Mouse (Mus musculus): Measurements from ENCODE around the gene Ctdsp1. TPM values are rescaled to one million over a fixed set of nuclear protein-coding genes. Genes with fewer than 3 reads are reported as not detected.

Gene Ctdsp1
- polyA plus RNA-seq, 1 experiment from 2014 or later = 16.8 TPM

- no peaks in the 10 kb centered on the region for H3K9me3 ChIP-seq (replicated peaks)
- no peaks in the 10 kb centered on the region for H3K36me3 ChIP-seq
- no peak overlapping the region for H3K27ac ChIP-seq (replicated peaks)
- H3K27me3 ChIP-seq (replicated peaks) = no peaks in the 10 kb centered on the region
- H3K4me1 ChIP-seq = peaks cover 11% of the 10 kb centered on the region
- ATAC-seq (ENCODE audit: low FRiP score) = no peak
- no peak overlapping the region for H3K4me2 ChIP-seq
- no peak overlapping the region for H3K9ac ChIP-seq (replicated peaks)
- WGBS = 89% methylated on average over 3 of the region's 3 CpGs
- H3K4me3 ChIP-seq (replicated peaks) = no peak overlapping the region
These were observed 9.2 kb downstream of the Ctdsp1 start for GRCm38 (mm10) chr1:74400531-74400930.

GRCm38 (mm10) chr1:74401015-74401702 lies 9.8 kb downstream of the Ctdsp1 start:
- H3K9ac ChIP-seq (replicated peaks) = no peak overlapping the region

GRCm38 (mm10) chr1:74404206-74404605 lies 12.9 kb downstream of the Ctdsp1 start:
- no peaks in the 10 kb centered on the region for H3K4me1 ChIP-seq
- no peaks in the 10 kb centered on the region for H3K9me3 ChIP-seq (replicated peaks)
- H3K27ac ChIP-seq (replicated peaks) = no peak overlapping the region
- ATAC-seq (ENCODE audit: low FRiP score) = no peak
- no peaks in the 10 kb centered on the region for H3K36me3 ChIP-seq
- WGBS = 92% methylated on average over 4 of the region's 4 CpGs
- no peak overlapping the region for H3K4me2 ChIP-seq
- no peak overlapping the region for H3K9ac ChIP-seq (replicated peaks)
- H3K27me3 ChIP-seq (replicated peaks) = no peaks in the 10 kb centered on the region
- no peak overlapping the region for H3K4me3 ChIP-seq (replicated peaks)

More at GRCm38 (mm10) chr1:74401015-74401702, 9.8 kb downstream of the Ctdsp1 start:
- 55% methylated on average over 16 of the region's 16 CpGs for WGBS
- Histone ChIP-seq H3K27ac (replicated peaks) (no peak overlapping the region), H3K4me3 (replicated peaks) (no peak overlapping the region), H3K27me3 (replicated peaks) (no peaks in the 10 kb centered on the region), H3K4me1 (peaks cover 11% of the 10 kb centered on the region), H3K36me3 (no peaks in the 10 kb centered on the region), H3K4me2 (no peak overlapping the region), H3K9me3 (replicated peaks) (no peaks in the 10 kb centered on the region)
- no peak for ATAC-seq (ENCODE audit: low FRiP score)

- ATAC-seq (ENCODE audit: low FRiP score) = no peak
- no peak within 1 kb of the TSS for H3K4me2 ChIP-seq
- H3K4me3 ChIP-seq (replicated peaks) = no peak within 1 kb of the TSS
- no peak within 1 kb of the TSS for H3K9ac ChIP-seq (replicated peaks)
- no peaks in the 10 kb centered on the region for H3K9me3 ChIP-seq (replicated peaks)
- no peaks in the 10 kb centered on the region for H3K27me3 ChIP-seq (replicated peaks)
- no peaks in the 10 kb centered on the region for H3K4me1 ChIP-seq
- no peak within 1 kb of the TSS for H3K27ac ChIP-seq (replicated peaks)
- H3K36me3 ChIP-seq = no peaks in the 10 kb centered on the region
- WGBS = 36% methylated on average over 15 of the region's 15 CpGs
These were observed 17.5 kb downstream of the Ctdsp1 start, which contains the start of gene Vil1 for GRCm38 (mm10) chr1:74408589-74409504. Gene Vil1, plus strand, starts transcription at chr1:74409376.

- no peak overlapping the region for H3K27ac ChIP-seq (replicated peaks)
- no peaks in the 10 kb centered on the region for H3K9me3 ChIP-seq (replicated peaks)
- no peak overlapping the region for H3K9ac ChIP-seq (replicated peaks)
- H3K4me1 ChIP-seq = no peaks in the 10 kb centered on the region
- H3K27me3 ChIP-seq (replicated peaks) = no peaks in the 10 kb centered on the region
- 70% methylated on average over 2 of the region's 2 CpGs for WGBS
- ATAC-seq (ENCODE audit: low FRiP score) = no peak
- H3K4me2 ChIP-seq = no peak overlapping the region
- no peaks in the 10 kb centered on the region for H3K36me3 ChIP-seq
- H3K4me3 ChIP-seq (replicated peaks) = no peak overlapping the region
These were observed 20.5 kb downstream of the Ctdsp1 start for GRCm38 (mm10) chr1:74411753-74412325.

- Histone ChIP-seq H3K36me3 (no peaks in the 10 kb centered on the region), H3K4me3 (replicated peaks) (no peak overlapping the region), H3K27me3 (replicated peaks) (no peaks in the 10 kb centered on the region), H3K9me3 (replicated peaks) (no peaks in the 10 kb centered on the region), H3K4me2 (no peak overlapping the region), H3K9ac (replicated peaks) (no peak overlapping the region), H3K4me1 (no peaks in the 10 kb centered on the region), H3K27ac (replicated peaks) (no peak overlapping the region)
- no peak for ATAC-seq (ENCODE audit: low FRiP score)
- WGBS = 90% methylated on average over 8 of the region's 8 CpGs
These were observed 21.4 kb downstream of the Ctdsp1 start for GRCm38 (mm10) chr1:74412711-74413110.

GRCm38 (mm10) chr1:74415143-74415542 lies 23.8 kb downstream of the Ctdsp1 start:
- 46% methylated on average over 4 of the region's 4 CpGs for WGBS

GRCm38 (mm10) chr1:74418747-74419439 lies 27.6 kb downstream of the Ctdsp1 start:
- H3K27ac ChIP-seq (replicated peaks) = no peak overlapping the region

More at GRCm38 (mm10) chr1:74415143-74415542, 23.8 kb downstream of the Ctdsp1 start:
- no peak for ATAC-seq (ENCODE audit: low FRiP score)
- H3K36me3 ChIP-seq = no peaks in the 10 kb centered on the region
- no peak overlapping the region for H3K4me3 ChIP-seq (replicated peaks)
- H3K27ac ChIP-seq (replicated peaks) = no peak overlapping the region
- no peak overlapping the region for H3K9ac ChIP-seq (replicated peaks)
- no peaks in the 10 kb centered on the region for H3K4me1 ChIP-seq
- H3K9me3 ChIP-seq (replicated peaks) = no peaks in the 10 kb centered on the region
- H3K4me2 ChIP-seq = no peak overlapping the region
- H3K27me3 ChIP-seq (replicated peaks) = no peaks in the 10 kb centered on the region

GRCm38 (mm10) chr1:74419440-74419794 lies 28.1 kb downstream of the Ctdsp1 start:
- Histone ChIP-seq H3K4me1 (no peaks in the 10 kb centered on the region), H3K36me3 (no peaks in the 10 kb centered on the region), H3K27me3 (replicated peaks) (no peaks in the 10 kb centered on the region), H3K9ac (replicated peaks) (no peak overlapping the region), H3K9me3 (replicated peaks) (no peaks in the 10 kb centered on the region), H3K4me3 (replicated peaks) (no peak overlapping the region), H3K4me2 (no peak overlapping the region), H3K27ac (replicated peaks) (no peak overlapping the region)
- no peak for ATAC-seq (ENCODE audit: low FRiP score)
- 79% methylated on average over 9 of the region's 9 CpGs for WGBS

More at GRCm38 (mm10) chr1:74418747-74419439, 27.6 kb downstream of the Ctdsp1 start:
- ATAC-seq (ENCODE audit: low FRiP score) = no peak
- Histone ChIP-seq H3K9ac (replicated peaks) (no peak overlapping the region), H3K4me3 (replicated peaks) (no peak overlapping the region), H3K9me3 (replicated peaks) (no peaks in the 10 kb centered on the region), H3K4me1 (no peaks in the 10 kb centered on the region), H3K4me2 (no peak overlapping the region), H3K36me3 (no peaks in the 10 kb centered on the region), H3K27me3 (replicated peaks) (no peaks in the 10 kb centered on the region)
- 75% methylated on average over 17 of the region's 17 CpGs for WGBS

- Histone ChIP-seq H3K4me1 (no peaks in the 10 kb centered on the region), H3K27me3 (replicated peaks) (no peaks in the 10 kb centered on the region), H3K4me2 (no peak overlapping the region), H3K36me3 (no peaks in the 10 kb centered on the region), H3K4me3 (replicated peaks) (no peak overlapping the region), H3K9ac (replicated peaks) (no peak overlapping the region), H3K27ac (replicated peaks) (no peak overlapping the region), H3K9me3 (replicated peaks) (no peaks in the 10 kb centered on the region)
- no peak for ATAC-seq (ENCODE audit: low FRiP score)
- WGBS = 42% methylated on average over 8 of the region's 8 CpGs
These were observed 31.8 kb downstream of the Ctdsp1 start for GRCm38 (mm10) chr1:74423147-74423546.

GRCm38 (mm10) chr1:74425845-74426244 lies 34.5 kb downstream of the Ctdsp1 start:
- no peak overlapping the region for H3K4me3 ChIP-seq (replicated peaks)
- H3K27me3 ChIP-seq (replicated peaks) = no peaks in the 10 kb centered on the region
- no peaks in the 10 kb centered on the region for H3K4me1 ChIP-seq
- H3K36me3 ChIP-seq = no peaks in the 10 kb centered on the region
- no peak overlapping the region for H3K4me2 ChIP-seq
- H3K9ac ChIP-seq (replicated peaks) = no peak overlapping the region
- WGBS = 75% methylated on average over 7 of the region's 7 CpGs
- H3K27ac ChIP-seq (replicated peaks) = no peak overlapping the region
- no peak for ATAC-seq (ENCODE audit: low FRiP score)
- no peaks in the 10 kb centered on the region for H3K9me3 ChIP-seq (replicated peaks)
